Mouse (Mus musculus) small intestine, adult 2 months (tissue): ENCODE measurements around the gene Tns4.

Experiments used
- CTCF ChIP-seq: fragments of 200-500 bp; IDR thresholded peaks from 2 replicates; pipeline ENCODE4 v1.5.1; 2012; ENCODE audit warnings: low read depth, mild to moderate bottlenecking, control low read depth, inconsistent platforms, low read length, moderate library complexity, mixed read lengths; ENCODE audit not compliant: insufficient replicate concordance, insufficient read length; ENCODE audit errors: extremely low read depth
- POLR2A ChIP-seq: fragments of 200-500 bp; IDR thresholded peaks from 2 replicates; pipeline ENCODE4 v1.6.1; 2012; ENCODE audit warnings: low read depth, mild to moderate bottlenecking, control low read depth, inconsistent platforms, low read length, moderate library complexity

DNA sequence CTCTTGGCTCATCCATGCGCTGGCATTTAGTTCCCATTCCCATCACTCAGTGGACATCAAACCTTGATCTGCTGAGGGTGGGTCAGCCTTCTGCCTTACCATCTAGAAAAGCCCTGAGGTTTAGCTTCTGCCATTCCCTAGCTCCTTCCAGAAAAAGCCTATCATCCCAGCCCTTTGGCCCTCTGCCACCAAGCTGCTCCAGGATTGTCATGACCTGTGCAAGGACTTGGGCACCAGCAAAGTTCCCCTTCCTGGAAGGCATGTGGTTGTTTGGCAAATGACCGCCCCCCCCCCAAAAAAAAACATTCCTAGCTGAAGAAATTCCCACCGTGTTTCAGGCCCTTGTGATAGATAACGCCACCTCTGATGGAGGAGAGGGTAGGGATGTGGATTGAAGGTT is 34.0 kb downstream of the Tns4 start:
- TF ChIP-seq CTCF (no peak), POLR2A (no peak)
